Mouse (Mus musculus) heart, adult 8-10 months (tissue): ENCODE data around the gene Ifrd1. TPM values are rescaled to one million over a fixed set of nuclear protein-coding genes. Genes with fewer than 3 reads are reported as not detected.
"Not testable (repeated sequence)": the region's sequence is repeated elsewhere in the genome, so short reads cannot be mapped to it uniquely, and the experiment has no call there.

Experiments used
- DNase-seq: peaks from one replicate; pipeline ENCODE4 v3.0.0; 2022; ENCODE audit warnings: low spot score
- microRNA-seq: library from miRNA; unstranded; fragments of <30 nt; microRNA quantifications from one replicate; pipeline ENCODE4 v1.2.0, GENCODE M21; 2022
- total RNA-seq, 4 experiments: library from RNA; stranded (reverse); gene quantifications; 2 replicates each; pipeline ENCODE4 v1.2.4; 2022

The Ifrd1 gene
- total RNA-seq, 4 experiments from 2014 or later: 69.0 to 89.2 (median 83.0) TPM

- DNase-seq: no peak
Observed at GRCm38 (mm10) chr12:40199302-40199701, 49.0 kb downstream of the Ifrd1 start, which contains the start of gene Lsmem1. TSS of gene Lsmem1 (minus strand) at chr12:40199490.

- peak; percentile 36 for DNase-seq
Observed at GRCm38 (mm10) chr12:40198427-40198826, 49.9 kb downstream of the Ifrd1 start.

- no peak for DNase-seq
Observed at GRCm38 (mm10) chr12:40198019-40198418, 50.3 kb downstream of the Ifrd1 start.

- peak; percentile 44 for DNase-seq
Observed at GRCm38 (mm10) chr12:40197511-40197910, 50.8 kb downstream of the Ifrd1 start.

- DNase-seq: no peak
Observed at GRCm38 (mm10) chr12:40185474-40185873, 62.8 kb downstream of the Ifrd1 start.

GRCm38 (mm10) chr12:40177089-40177488 is 71.2 kb downstream of the Ifrd1 start:
- DNase-seq: no peak

- DNase-seq: no peak
Observed at GRCm38 (mm10) chr12:40176158-40176557, 72.1 kb downstream of the Ifrd1 start.

- not testable (repeated sequence) for DNase-seq
Observed at GRCm38 (mm10) chr12:40175171-40175570, 73.1 kb downstream of the Ifrd1 start.

GRCm38 (mm10) chr12:40171637-40172036 is 76.7 kb downstream of the Ifrd1 start:
- no peak for DNase-seq

- no peak for DNase-seq
Observed at GRCm38 (mm10) chr12:40169675-40170074, 78.6 kb downstream of the Ifrd1 start.

GRCm38 (mm10) chr12:40164621-40165020 is 83.7 kb downstream of the Ifrd1 start:
- peak; percentile 21 for DNase-seq

- no peak for DNase-seq
Observed at GRCm38 (mm10) chr12:40160777-40161176, 87.5 kb downstream of the Ifrd1 start.

GRCm38 (mm10) chr12:40154188-40154587 is 94.1 kb downstream of the Ifrd1 start:
- DNase-seq: no peak

- no peak for DNase-seq
Observed at GRCm38 (mm10) chr12:40152353-40153069, 95.8 kb downstream of the Ifrd1 start.

Small RNAs within 50 kb of the gene (microRNA-seq; reads per million reads assigned to microRNA genes)
- gene Mir1938: 7.6 reads per million, percentile 21 among the genes with 10 or more reads in this experiment

Other genes with a start within 250 kb of the Ifrd1 start
- gene Arl4a, start 210.5 kb downstream of the Ifrd1 start, total RNA-seq: 10 to 100 TPM; 17.8 to 23.5 (median 18.6) TPM
- 1 to 10 TPM in 3 of 4 experiments, under 1 TPM in 1; 0.57 to 3.3 (median 1.4) TPM for gene Scin, start 114.3 kb downstream of the Ifrd1 start, total RNA-seq
- gene Lsmem1, start 49.0 kb downstream of the Ifrd1 start, total RNA-seq: 10 to 100 TPM; 54.6 to 69.7 (median 59.4) TPM
- 10 to 100 TPM; 10.3 to 12.3 (median 11.0) TPM for gene Zfp277, start 197.4 kb upstream of the Ifrd1 start, total RNA-seq
- 10 to 100 TPM in 3 of 4 experiments, 1 to 10 TPM in 1; 9.1 to 11.4 (median 10.9) TPM for gene Dock4, start 197.4 kb upstream of the Ifrd1 start, total RNA-seq